Mouse (Mus musculus): ENCODE results near the gene Cc2d1a.

- TF ChIP-seq EP300 (IDR thresholded peaks at IDR 0.05), result peak; percentile 76; the same call in 1 of the 2 replicates
- no peak for TF ChIP-seq CTCF (IDR thresholded peaks at IDR 0.05)
Observed at GRCm38 (mm10) chr8:84188671-84189070, 40.9 kb upstream of the Cc2d1a start.
